Mouse (Mus musculus) small intestine, adult 2 months (tissue): ENCODE measurements around the gene Hsf4. TPM values are rescaled to one million over a fixed set of nuclear protein-coding genes. Genes with fewer than 3 reads are reported as not detected.

Experiments used
- H3K27ac ChIP-seq: fragments of 200-500 bp; 2 replicates; pipeline ENCODE4 v1.5.1; 2012; ENCODE audit warnings: low read depth, low read length, control low read depth, inconsistent platforms; ENCODE audit not compliant: insufficient read depth
- H3K27me3 ChIP-seq: fragments of 200-500 bp; 2 replicates; pipeline ENCODE4 v1.6.1; 2012; ENCODE audit warnings: mild to moderate bottlenecking, moderate library complexity, low read length, inconsistent platforms; ENCODE audit not compliant: control insufficient read depth, insufficient read depth
- H3K36me3 ChIP-seq: fragments of 200-500 bp; 2 replicates; pipeline ENCODE4 v1.6.1; 2012; ENCODE audit warnings: mild to moderate bottlenecking, low read length, control low read depth, inconsistent platforms; ENCODE audit not compliant: control insufficient read depth, insufficient read depth
- H3K4me1 ChIP-seq: fragments of 200-500 bp; 2 replicates; pipeline ENCODE4 v1.6.1; 2012; ENCODE audit warnings: low read length, inconsistent platforms, mixed read lengths; ENCODE audit not compliant: control insufficient read depth, insufficient read depth, insufficient read length
- H3K4me3 ChIP-seq: fragments of 200-500 bp; 2 replicates; pipeline ENCODE4 v1.5.1; 2012; ENCODE audit warnings: low read depth, mild to moderate bottlenecking, control low read depth, inconsistent platforms, low read length, moderate library complexity
- CTCF ChIP-seq: fragments of 200-500 bp; IDR thresholded peaks from 2 replicates; pipeline ENCODE4 v1.5.1; 2012; ENCODE audit warnings: low read depth, mild to moderate bottlenecking, control low read depth, inconsistent platforms, low read length, moderate library complexity, mixed read lengths; ENCODE audit not compliant: insufficient replicate concordance, insufficient read length; ENCODE audit errors: extremely low read depth
- POLR2A ChIP-seq: fragments of 200-500 bp; IDR thresholded peaks from 2 replicates; pipeline ENCODE4 v1.6.1; 2012; ENCODE audit warnings: low read depth, mild to moderate bottlenecking, control low read depth, inconsistent platforms, low read length, moderate library complexity
- WGBS: fragments of 180-500 bp; shearing (Covaris S2); methylation state at CpG from one replicate; pipeline ENCODE4 v1.1.7; 2018; 5-methylcytosine and 5-hydroxymethylcytosine counted together
- polyA plus RNA-seq: library from polyadenylated mRNA; depleted of rRNA; stranded (reverse); fragments of >200 nt; gene quantifications from 2 replicates; pipeline ENCODE4 v1.2.3, GENCODE M21; 2012

Gene Hsf4
- polyA plus RNA-seq, 1 experiment: 1.3 TPM

DNA sequence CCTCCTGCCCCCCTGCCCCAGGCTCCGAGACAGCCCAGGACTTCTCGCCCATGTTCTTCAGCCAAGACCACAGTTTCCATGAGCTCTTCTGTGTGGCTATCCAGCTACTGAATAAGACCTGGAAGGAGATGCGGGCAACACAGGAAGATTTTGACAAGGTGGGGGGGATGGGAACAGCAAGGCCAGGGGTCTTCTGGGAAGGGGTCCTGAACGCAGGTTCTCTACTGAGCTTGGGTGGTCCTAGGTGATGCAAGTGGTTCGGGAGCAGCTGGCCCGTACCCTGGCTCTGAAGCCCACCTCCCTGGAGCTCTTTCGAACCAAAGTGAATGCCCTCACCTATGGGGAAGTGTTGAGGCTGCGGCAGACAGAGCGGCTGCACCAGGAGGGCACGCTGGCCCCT lies 38.8 kb downstream of the Hsf4 start:
- TF ChIP-seq CTCF: no peak
- TF ChIP-seq POLR2A: no peak
- H3K27me3 ChIP-seq: no peaks in the 10 kb centered on the region
- 95% methylated on average over 10 of the region's 10 CpGs for WGBS
- H3K27ac ChIP-seq: no peak overlapping the region
- H3K4me3 ChIP-seq: no peak overlapping the region
- H3K36me3 ChIP-seq: peaks cover 40% of the 10 kb centered on the region
- H3K4me1 ChIP-seq: peaks cover 9% of the 10 kb centered on the region

GRCm38 (mm10) chr8:105309142-105309847 lies 39.7 kb downstream of the Hsf4 start:
- no peak overlapping the region for H3K27ac ChIP-seq
- no peak overlapping the region for H3K4me3 ChIP-seq
- TF ChIP-seq POLR2A (no peak), CTCF (no peak)
- no peaks in the 10 kb centered on the region for H3K27me3 ChIP-seq
- WGBS: 89% methylated on average over 15 of the region's 15 CpGs
- peaks cover 33% of the 10 kb centered on the region for H3K36me3 ChIP-seq
- H3K4me1 ChIP-seq: peaks cover 9% of the 10 kb centered on the region

GRCm38 (mm10) chr8:105310118-105310517 lies 40.5 kb downstream of the Hsf4 start:
- no peak for TF ChIP-seq POLR2A
- TF ChIP-seq CTCF: no peak
- H3K27me3 ChIP-seq: no peaks in the 10 kb centered on the region
- 88% methylated on average over 8 of the region's 8 CpGs for WGBS

GRCm38 (mm10) chr8:105311718-105312117 lies 42.1 kb downstream of the Hsf4 start:
- H3K36me3 ChIP-seq: peaks cover 30% of the 10 kb centered on the region
- TF ChIP-seq CTCF: no peak
- TF ChIP-seq POLR2A: no peak
- H3K27me3 ChIP-seq: no peaks in the 10 kb centered on the region
- H3K27ac ChIP-seq: no peak overlapping the region
- no peaks in the 10 kb centered on the region for H3K4me1 ChIP-seq
- WGBS: 87% methylated on average over 1 of the region's 1 CpGs
- H3K4me3 ChIP-seq: no peak overlapping the region

More at GRCm38 (mm10) chr8:105310118-105310517, 40.5 kb downstream of the Hsf4 start:
- Histone ChIP-seq H3K4me1 (peaks cover 4% of the 10 kb centered on the region), H3K27ac (no peak overlapping the region), H3K4me3 (no peak overlapping the region), H3K36me3 (peaks cover 28% of the 10 kb centered on the region)

- Histone ChIP-seq H3K27me3 (no peaks in the 10 kb centered on the region), H3K4me3 (no peak overlapping the region), H3K27ac (no peak overlapping the region), H3K4me1 (no peaks in the 10 kb centered on the region), H3K36me3 (peaks cover 22% of the 10 kb centered on the region)
- TF ChIP-seq POLR2A: no peak
- 84% methylated on average over 8 of the region's 8 CpGs for WGBS
These were observed 43.4 kb downstream of the Hsf4 start for GRCm38 (mm10) chr8:105312891-105313481.

- WGBS: 86% methylated on average over 9 of the region's 9 CpGs
- Histone ChIP-seq H3K4me1 (no peaks in the 10 kb centered on the region), H3K36me3 (peaks cover 15% of the 10 kb centered on the region), H3K27ac (no peak overlapping the region), H3K27me3 (no peaks in the 10 kb centered on the region), H3K4me3 (no peak overlapping the region)
- TF ChIP-seq POLR2A (no peak), CTCF (no peak)
These were observed 44.2 kb downstream of the Hsf4 start for GRCm38 (mm10) chr8:105313622-105314402.
